Mouse (Mus musculus) WW6 (cell line): ENCODE results near the gene Pld1.

ENCODE experiments used
- DNase-seq: peaks from one replicate; pipeline ENCODE4 v3.0.0-alpha.2; 2013; ENCODE audit warnings: low read depth, low spot score

Gene Pld1

DNA sequence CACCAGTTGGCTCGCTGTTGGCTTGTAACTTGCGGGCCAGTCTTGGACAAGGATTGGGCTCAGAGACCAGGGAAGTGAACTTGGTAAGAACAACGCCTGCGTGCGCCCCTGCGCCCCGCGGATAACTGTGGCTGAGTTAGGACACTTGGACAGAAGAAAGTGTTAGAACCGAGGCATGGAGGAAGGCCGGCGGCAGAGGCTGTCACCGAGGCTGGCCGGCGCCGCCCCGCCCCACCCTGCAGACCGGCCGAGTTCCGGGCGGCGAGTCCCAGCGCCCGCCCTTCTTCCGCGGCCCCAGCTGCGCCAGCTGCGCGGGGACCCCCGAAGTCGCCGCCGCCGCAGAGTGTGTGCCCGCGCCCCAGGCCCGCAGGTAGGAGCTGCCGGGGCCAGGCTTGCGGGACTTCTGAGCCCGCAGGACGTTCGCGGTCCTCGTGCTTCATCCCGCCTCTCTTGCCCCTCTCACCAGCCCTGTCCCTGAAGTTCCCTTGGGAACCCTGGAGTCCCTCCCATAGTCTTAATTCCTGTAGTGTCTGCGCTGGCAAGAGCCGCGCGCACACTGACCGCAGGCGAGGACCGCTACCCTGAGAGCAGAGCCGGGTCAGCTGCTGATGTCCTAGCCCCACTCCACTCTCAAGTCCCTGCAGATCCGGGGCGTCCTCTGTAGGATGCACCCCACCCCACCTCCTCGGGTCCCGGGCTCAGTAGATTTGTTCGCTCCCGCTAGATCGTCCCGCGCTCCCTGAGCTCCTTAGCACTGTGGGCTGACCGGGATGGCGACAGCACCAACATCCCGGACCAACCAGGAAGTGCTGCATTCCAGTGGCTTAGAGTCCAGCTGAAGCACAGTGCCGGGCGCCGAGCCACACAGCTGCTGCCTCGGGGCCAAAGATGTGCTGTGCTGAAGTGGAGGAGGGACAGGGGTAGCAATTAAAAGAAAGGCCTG, at the start of gene Pld1:
Pld1 (plus strand) TSS at position 315 of the 943 bp plus-strand sequence.
- no peak for DNase-seq

DNA sequence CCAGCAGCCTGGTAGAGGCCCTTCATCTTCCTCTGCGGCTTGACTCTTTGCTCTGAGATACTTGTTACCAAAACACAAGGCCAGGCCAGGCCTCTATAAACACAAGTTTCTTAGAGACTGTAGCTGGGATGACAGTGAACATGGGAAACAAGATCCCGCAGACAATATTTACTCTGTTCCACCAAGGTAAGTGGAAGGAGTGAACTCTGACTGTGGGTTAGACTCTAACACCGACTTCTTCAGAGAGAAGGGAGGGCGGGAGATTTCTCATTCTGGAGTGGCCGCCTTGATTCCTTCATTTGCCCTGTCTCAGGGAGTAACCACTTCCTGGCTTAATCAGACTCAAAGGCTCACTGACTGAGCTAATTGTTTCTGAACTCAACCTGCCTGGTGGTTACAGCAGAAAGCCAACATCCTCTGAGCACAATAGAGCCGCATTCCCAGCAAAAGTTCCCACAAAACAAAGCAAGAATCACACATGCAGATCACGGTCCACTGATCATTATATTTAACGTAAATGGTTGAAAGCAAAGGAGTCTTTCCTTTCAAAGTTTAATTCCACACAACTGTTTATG, 42.1 kb upstream of the Pld1 start, which contains the start of gene Tmem212:
Tmem212 (minus strand) TSS at position 51 of the 575 bp plus-strand sequence.
- DNase-seq: no peak

DNA sequence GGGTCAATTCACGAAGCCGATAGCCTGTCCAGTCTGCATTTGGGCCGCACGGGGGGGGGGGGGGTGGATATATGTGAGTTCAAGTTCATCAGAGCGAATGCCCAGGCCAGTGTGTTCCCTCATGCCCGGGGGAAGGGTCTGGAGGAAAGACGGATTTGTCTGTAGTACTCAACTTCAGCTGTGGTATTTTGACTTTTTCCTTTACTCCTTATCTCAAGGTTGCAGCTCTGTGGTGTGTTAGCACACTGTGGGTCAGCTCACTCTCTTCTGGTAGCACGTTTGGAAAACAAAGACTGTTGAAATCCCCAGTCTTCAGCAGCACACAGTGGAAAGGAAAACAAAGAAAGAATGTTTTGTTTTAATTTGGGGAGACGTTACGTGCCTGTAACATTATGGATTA, 40.3 kb upstream of the Pld1 start:
- DNase-seq: no peak

DNA sequence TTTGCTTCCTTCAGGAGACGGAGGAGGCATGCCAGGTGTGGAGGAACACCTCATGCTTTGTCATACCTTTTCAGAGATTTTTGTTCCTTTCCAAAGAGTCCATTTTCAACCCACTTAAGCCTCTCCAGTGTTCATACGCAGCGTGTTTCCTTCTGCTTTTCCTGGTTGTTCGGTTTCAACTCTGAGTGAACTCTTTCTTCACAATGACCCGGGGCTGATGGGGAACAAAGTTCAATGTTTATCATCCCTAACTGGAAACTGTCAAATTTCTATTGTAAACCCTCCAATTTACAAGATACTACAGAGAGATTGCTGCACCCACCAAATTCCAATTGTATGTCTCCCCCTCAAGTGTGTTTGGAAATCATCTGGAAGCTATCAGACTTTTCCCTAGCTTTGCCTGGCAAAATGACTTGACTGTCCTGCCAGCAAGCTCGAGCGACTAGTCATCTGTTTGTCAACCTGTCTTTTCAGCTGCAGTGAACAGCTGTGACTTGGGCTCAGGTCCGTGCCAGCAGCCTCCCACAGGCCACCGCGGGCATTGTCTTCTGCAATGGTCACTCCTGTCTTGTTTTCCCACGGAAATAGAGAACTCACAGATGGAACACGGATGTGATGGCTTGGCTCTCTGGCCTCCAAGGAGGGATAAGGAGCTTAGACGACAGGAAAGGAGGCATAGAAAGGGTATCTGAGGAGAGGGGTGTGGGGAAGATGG, 39.3 kb upstream of the Pld1 start:
- no peak for DNase-seq

DNA sequence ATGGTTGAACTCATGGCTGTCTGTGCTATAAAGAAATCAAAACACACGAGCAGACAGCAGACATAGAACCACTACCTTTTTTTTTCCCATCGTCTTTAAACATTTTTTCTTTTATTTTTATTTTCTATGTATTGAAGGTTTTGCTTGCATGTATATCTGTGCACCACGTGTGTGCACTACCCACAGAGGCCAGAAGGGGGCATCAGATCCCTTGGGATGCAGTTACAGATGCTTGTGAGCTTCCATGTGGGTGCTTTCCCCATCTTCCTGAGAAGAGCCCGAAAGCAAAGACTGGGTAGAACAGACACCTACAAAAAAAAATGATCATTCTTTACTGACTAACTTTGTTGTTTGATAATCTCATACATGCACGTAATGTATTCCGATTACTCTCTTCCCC, 36.6 kb upstream of the Pld1 start:
- DNase-seq: no peak

DNA sequence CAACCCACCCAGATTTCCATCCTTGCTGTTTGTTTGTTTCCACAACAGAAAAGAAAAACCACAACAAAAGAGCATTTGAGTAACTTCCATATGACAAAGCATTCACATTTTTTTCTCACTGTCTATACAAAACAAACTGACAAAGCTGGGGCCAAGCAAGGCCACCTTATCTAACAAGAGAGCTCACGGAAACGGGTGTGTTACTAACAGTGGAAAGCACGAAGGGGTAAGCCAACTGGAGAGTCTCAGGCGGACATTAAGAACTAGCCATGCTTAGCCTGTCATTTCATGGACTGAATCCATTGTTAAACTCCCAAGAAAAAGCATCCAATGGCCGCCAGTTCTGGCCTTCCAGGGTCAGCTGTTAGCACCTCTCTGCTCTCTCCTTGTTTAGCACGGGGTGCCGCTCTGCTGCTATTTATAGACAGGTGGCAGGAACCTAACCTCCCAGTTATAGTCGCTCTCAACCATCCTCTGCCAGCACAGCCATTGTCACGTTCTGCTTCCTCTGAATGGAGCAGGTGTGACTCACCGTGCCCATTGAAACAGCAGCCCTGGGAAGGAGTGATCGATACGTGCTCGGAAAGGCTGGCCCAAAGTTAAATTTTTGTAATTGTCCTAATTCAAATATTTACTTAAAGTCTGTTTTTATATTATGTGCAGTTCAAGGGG, 33.7 kb upstream of the Pld1 start:
- no peak for DNase-seq

DNA sequence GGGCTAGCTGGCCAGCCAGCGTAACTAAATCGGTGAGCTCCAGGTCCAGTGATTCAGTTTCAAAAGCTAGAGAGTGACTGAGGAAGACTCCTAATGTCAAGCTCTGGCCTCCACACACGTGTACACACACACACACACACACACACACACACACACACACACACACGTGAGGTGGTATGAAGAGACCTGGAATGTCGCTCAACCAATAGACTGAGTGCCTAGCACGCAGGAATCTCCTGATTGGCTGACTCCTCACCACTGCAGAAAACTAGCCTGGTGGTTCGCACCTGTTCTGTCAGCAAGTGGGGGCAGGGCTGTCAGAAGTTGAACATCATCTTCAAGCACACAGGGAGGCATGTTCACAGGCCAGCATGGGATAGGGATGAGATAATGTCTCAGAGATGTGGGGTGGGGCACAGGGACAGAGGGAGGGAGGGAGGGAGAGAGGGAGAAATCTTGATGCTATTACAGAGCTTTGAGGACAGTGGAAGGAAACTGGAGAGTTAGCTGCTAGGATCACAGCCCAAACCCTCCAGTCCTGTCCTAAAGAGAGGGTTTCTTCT, 31.8 kb upstream of the Pld1 start:
- DNase-seq: no peak

DNA sequence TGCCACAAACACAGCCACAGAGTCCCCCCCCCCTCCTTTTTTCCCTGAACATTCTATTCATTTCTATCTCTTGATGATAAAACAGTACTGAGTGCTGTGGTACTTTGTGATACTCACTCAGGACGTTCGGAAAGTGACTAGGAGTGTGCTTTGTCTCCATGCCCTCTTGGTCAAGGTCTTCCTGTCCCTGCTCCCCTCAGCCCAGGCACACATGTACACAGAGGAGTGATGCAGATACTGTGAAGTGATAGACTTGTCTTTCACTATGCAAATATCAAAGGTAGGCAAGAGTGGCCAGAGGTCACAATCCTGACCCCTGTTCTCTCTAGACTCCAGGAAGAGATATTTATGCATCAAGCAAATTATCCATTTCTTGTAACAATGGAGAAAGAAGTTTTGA, 31.2 kb upstream of the Pld1 start:
- DNase-seq: no peak

DNA sequence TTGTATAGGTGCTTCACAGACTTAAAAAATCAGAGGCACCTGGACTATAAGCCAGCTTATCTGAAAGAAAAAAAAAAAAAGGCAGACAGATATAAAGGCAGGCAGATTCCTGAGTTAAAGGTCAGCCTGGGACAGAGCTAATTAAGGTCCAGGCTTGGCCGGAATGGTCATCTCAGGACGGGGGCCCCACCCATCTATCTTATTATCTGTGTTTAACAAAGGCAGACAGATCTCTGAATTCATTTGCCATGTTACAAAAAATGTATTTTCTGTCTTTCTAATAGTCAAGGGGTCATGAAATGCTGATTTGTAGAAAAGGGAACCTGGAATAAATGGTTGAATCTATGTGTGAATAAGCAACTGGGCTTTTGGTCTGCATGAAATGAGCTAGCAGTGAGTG, 30.2 kb upstream of the Pld1 start:
- no peak for DNase-seq

DNA sequence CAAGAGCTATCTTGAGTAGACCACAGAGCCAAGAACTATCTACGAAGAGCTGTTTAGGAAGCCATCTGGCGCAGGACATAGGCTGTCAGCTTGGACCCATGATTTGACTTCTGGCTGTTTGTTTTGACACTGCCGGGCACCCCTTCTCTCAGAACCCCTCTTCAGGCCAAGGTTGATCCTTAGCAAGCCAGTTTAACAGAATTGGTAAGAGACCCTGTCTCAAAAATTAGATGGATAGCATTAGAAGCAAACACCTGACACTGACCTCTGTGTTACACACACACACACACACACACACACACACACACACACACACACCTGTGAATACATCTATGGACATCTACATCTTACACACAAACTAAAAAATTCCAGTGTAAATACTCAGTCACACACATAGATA, 29.5 kb upstream of the Pld1 start:
- no peak for DNase-seq

DNA sequence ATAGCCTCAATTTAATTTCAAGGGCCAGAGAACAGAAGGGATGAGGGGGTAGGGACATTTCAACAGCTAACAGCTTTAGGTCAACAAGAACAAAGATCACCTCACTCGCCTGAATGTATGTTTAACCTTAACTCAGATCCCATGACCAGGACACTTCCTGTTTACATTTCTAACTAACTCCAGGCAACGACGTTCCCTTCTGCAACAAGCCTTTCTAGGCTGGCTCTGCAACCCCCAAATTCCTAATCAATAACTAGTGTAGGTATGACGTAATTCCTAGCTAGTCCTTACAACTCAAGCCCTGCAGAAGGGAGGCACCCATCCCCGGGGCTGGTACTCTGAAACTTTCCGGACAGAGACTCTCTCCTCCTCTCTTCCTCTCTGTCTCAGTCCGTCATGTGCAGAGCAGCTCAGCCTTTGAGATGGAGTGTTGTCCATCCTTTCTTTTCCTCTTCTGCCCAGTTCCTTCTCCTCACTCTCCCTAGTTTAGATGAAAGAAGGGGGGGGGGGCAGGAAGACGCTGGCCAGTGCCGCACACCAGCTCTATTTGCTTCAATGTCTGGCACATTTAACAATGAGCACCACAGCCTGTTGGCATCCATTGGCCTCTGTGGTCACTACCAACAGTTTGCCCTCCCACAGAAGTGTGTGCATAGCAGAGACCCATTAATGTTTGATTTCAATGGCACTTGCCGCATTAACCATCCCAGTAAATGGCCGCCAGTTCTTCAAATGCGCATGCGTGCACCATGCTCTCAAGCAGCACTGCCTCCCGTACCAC, 19.6 kb upstream of the Pld1 start:
- DNase-seq: no peak

DNA sequence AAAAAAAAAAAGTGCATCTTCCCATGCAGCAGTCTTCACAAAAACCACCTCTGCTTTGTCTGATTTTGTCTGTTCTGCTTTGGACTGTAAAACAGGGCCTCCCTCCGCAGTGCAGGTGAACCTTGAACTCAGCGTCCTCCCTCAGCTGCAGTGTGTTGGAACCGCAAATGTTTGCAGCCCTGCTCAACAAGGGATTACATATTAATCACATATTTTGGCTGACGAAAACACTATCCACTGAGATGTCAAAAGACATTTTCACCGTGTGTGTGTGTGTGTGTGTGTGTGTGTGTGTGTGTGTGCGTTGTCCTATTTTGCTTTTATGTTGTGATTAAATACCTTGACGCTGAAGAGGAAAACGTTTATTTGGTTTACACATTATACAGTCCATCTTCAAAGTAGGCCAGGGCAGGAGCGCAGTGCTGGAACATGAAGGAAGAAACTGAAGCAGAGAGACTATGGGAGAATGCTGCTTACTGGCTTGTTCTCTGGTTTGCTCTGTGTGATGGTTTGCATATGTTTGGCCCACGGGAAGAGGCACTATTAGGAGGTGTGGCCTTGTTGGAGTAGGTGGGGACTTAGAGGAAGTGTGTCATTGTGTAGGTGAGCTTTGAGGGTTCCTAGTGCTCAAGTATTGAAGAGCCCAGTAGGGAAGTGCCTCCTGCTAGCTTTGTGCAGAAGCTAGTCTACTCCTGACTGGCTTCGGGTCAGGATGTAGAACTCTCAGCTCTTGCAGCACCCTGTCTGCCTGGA, 17.1 kb upstream of the Pld1 start:
- no peak for DNase-seq

DNA sequence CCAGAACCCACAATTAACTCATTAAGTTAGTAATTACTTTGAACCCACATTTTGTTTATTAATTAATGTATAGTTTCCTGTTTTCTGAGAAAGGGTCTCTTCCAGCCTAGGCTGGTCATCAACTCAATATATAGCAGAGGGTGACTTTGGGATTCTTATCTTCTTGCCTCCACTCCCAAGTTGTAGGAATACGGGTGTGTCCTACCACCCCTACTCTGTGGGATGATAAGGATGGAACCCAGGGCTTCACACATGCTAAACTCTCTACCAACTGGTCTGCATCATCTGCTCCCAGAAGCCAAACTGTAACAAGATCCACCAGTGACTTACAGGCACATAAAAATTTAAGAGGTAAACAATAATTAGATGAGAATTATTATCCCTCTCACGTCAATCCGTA, 14.5 kb upstream of the Pld1 start:
- no peak for DNase-seq

DNA sequence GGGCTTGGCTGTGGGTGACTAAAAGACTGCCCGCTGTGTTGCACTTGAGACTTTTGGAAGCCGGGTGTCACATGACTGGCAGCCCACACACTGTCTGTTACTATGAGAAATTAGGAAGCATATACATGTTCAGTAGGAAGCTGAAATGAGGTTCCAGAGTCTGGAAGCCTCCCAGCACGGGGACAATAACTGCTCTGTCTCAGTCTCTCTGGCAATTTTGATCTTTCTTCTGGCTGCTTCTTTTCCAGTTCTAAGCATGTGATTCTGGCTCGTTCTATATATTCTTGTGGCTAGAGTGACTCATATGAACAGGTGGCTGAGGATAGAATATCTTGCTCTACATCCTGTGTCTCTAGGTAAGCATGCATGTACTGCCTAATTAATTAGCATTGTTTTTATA, 9.3 kb upstream of the Pld1 start:
- no peak for DNase-seq

DNA sequence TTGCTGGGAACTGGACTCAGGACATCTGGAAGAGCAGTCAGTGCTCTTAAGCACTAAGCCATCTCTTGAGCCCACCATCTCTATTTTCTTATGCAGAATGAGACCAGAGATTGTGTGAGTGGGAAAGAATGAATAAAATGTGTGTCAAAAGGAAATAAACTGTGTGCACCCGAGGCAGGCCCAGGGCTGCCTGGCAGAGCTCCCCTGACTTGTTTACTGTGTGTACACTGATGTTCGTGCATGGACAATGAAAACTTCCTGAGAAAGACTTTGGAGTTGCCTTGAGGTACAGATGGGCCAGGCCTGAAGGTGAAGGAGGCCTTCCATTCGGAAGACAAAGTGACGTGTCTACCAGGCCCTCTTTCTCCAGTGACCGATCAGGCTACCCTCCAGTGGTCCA, 6.1 kb upstream of the Pld1 start:
- no peak for DNase-seq

DNA sequence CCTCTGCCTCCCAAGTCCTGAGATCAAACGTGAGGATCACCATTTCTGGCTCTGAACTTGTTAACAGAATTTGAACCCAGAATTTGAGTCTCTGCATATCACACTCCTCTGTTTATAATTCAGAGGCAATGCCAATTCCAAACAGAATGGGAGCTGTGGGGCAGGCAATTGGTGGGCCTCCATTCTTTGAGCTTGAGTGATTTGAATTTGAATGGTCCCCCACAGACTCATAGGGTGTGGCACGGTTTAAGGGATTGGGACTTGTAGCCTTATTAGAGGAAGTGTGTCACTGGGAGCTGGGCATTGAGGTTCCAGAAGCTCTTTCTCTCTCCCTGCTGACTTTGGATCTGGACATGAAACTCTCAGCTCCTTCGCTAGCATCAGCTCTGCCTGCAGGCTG, 2.9 kb upstream of the Pld1 start:
- DNase-seq: no peak

DNA sequence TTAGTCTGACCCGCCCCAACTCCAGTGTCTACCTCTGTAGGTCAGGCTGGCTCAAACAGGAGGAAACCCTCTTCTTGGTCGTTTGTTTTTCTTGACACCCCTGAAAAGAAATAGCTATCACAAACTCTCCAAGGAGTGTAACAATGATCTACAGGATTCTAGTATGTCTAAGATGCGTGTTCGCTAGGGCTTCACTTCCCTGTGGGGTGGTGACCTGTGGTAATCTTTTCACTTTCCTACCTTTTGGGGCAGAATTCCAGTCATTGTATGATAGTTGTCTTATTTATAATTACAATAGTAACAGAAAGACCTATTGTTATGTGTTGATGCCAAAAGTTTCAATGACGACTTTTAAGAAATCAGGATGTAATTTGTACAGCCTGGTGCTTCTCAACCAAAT, 1.8 kb upstream of the Pld1 start:
- DNase-seq: no peak

DNA sequence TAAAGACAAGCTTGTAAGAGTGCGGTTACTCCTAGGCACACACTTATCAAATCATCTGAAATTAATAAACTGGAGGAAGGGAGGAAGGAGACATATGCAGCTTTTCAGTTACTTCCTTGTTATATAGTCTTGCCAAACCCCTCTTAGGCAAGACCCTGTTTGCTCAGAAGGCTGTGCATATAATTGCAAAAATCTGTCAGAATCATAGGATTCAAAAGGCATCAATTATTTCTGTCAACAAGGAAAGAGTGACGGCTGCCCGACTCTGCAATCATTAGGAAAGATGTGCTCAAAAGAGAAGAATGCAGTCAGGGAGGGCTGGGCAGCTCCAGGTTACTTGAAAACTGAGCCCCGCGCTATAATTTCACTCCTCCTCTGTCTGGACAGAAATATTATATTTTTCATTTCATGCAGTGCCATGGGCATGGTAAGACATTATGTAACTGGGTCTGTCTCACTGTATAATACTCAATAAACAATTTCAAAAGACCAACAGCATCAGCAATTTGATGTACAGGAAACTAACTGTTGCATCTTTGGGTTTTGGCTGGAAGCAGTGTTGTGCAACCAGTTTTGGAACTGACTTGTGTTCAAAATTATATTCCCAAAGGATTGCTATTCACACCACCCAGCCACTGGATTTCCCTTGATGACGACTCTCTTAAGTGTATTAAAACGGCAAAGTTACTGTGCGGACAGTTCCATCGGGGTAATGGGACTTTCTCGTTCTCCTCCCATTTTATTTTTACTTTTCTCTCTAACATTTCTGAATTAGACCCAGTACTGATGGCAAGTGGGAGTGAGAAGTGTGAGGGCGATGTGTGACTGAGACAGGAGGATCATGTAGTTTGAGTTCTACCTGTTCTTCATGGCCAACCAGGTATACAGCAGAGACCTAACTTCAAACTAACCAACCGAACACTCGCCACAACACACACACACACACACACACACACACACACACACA, 1.1 kb upstream of the Pld1 start:
- DNase-seq: no peak

DNA sequence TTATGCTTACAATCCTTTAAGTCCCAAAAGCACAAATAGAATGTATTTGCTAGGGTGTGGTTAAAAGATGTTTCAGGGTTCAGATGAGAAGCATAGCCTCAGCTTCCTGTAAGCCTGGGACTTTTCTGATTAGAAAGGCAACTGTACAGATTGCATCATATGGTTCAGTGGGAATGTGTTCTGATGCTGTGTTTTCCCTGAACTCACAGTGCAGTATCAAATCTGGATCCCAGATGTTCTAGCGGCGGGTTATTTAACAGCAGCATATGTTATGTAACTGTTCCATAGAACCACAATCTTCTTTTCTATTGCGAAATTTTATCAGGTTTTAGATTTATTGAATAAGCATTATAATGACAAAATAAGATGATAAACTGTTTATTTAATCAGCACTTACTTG, 3.1 kb downstream of the Pld1 start:
- DNase-seq: no peak
